Mouse (Mus musculus) kidney, adult 2 months (tissue): ENCODE measurements at regions not wholly inside any gene's neighbourhood (a gene's known extent, or its start where the extent isn't known, plus 50 kb on each side); places are given as distances from the start of the nearest gene placed in this dataset.

Source experiments
- DNase-seq: peaks from one replicate; pipeline ENCODE4 v3.0.0; 2021
- H3K27ac ChIP-seq: fragments of 200-500 bp; 2 replicates; pipeline ENCODE4 v1.5.1; 2012; ENCODE audit warnings: low read depth, low read length, control low read depth, inconsistent platforms; ENCODE audit not compliant: insufficient read depth
- H3K27me3 ChIP-seq: fragments of 200-500 bp; replicated peaks from 2 replicates; pipeline ENCODE4 v1.6.1; 2012; ENCODE audit warnings: mild to moderate bottlenecking, moderate library complexity, low read length, inconsistent platforms; ENCODE audit not compliant: control insufficient read depth, insufficient read depth
- H3K36me3 ChIP-seq: fragments of 200-500 bp; 2 replicates; pipeline ENCODE4 v1.6.1; 2012; ENCODE audit warnings: mild to moderate bottlenecking, moderate library complexity, low read length, inconsistent platforms; ENCODE audit not compliant: control insufficient read depth, insufficient read depth
- H3K4me1 ChIP-seq: fragments of 200-500 bp; 2 replicates; pipeline ENCODE4 v1.6.1; 2011; ENCODE audit warnings: low read length; ENCODE audit not compliant: control insufficient read depth, insufficient read depth
- H3K4me3 ChIP-seq: fragments of 200-500 bp; 2 replicates; pipeline ENCODE4 v1.5.1; 2011; ENCODE audit warnings: mild to moderate bottlenecking, low read depth, low read length, control low read depth; ENCODE audit not compliant: insufficient read depth
- CTCF ChIP-seq: fragments of 200-500 bp; conservative IDR thresholded peaks from 2 replicates; pipeline ENCODE4 v1.5.1; 2011; ENCODE audit warnings: low read depth, mild to moderate bottlenecking, control low read depth, low read length, moderate library complexity, mixed read lengths; ENCODE audit not compliant: insufficient read depth, insufficient read length
- POLR2A ChIP-seq: fragments of 200-500 bp; IDR thresholded peaks from one replicate; pipeline ENCODE4 v1.6.1; 2011; ENCODE audit warnings: low read depth, low read length, control low read depth
- WGBS: fragments of 180-500 bp; shearing (Covaris S2); methylation state at CpG from one replicate; pipeline ENCODE4 v1.1.7; 2018; 5-methylcytosine and 5-hydroxymethylcytosine counted together

DNA sequence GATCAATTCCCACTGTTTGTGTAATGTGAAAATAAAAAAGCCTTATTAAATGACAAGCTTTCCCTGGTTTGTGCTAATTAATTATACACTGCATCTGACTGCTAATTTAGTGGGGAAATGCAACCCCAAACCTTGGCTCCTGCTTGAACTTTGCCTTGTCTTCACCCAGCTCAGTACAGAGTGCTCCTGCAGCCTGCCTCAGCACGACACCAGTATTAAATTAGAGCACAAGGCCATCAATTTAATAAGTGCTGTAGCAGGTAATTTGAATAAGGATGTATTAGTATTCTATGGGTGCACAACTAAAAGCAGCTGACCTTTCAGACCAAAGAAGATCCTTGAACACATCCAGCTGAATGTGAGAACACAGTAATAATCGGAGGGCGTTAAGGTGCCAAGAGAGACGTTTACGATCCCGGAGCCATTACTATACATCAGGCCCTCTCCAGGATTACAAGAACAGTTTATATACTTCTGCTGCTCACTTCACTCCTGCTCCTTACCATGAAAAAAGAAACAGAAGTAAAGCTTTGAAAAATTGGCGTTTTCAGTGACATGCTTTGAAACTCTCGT is 230.1 kb upstream of the Arrdc3 start:
- Histone ChIP-seq H3K4me3 (no peak overlapping the region), H3K36me3 (no peaks in the 10 kb centered on the region), H3K27me3 (no peaks in the 10 kb centered on the region), H3K27ac (no peak overlapping the region), H3K4me1 (no peaks in the 10 kb centered on the region)
- DNase-seq = no peak
- 54% methylated on average over 8 of the region's 8 CpGs for WGBS
- TF ChIP-seq POLR2A = no peak
- no peak for TF ChIP-seq CTCF

- H3K27me3 ChIP-seq = no peaks in the 10 kb centered on the region
- no peak for DNase-seq
- H3K4me1 ChIP-seq = no peaks in the 10 kb centered on the region
- 46% methylated on average over 3 of the region's 3 CpGs for WGBS
- no peaks in the 10 kb centered on the region for H3K36me3 ChIP-seq
- H3K4me3 ChIP-seq = no peak overlapping the region
- TF ChIP-seq POLR2A (no peak), CTCF (no peak)
- H3K27ac ChIP-seq = no peak overlapping the region
Measured at GRCm38 (mm10) chr13:80666186-80666713, 216.9 kb upstream of the Arrdc3 start.

GRCm38 (mm10) chr13:80689871-80690270 is 193.3 kb upstream of the Arrdc3 start:
- no peaks in the 10 kb centered on the region for H3K27me3 ChIP-seq
- no peak overlapping the region for H3K4me3 ChIP-seq
- TF ChIP-seq CTCF (no peak), POLR2A (no peak)

GRCm38 (mm10) chr13:80690654-80691386 is 192.4 kb upstream of the Arrdc3 start:
- no peak for DNase-seq
- no peaks in the 10 kb centered on the region for H3K36me3 ChIP-seq
- TF ChIP-seq CTCF (no peak), POLR2A (no peak)
- no peaks in the 10 kb centered on the region for H3K27me3 ChIP-seq
- no peaks in the 10 kb centered on the region for H3K4me1 ChIP-seq
- H3K27ac ChIP-seq = no peak overlapping the region
- no peak overlapping the region for H3K4me3 ChIP-seq
- 13% methylated on average over 4 of the region's 4 CpGs for WGBS

More at GRCm38 (mm10) chr13:80689871-80690270, 193.3 kb upstream of the Arrdc3 start:
- no peak for DNase-seq
- no peaks in the 10 kb centered on the region for H3K36me3 ChIP-seq
- H3K4me1 ChIP-seq = no peaks in the 10 kb centered on the region
- H3K27ac ChIP-seq = no peak overlapping the region

GRCm38 (mm10) chr13:80695549-80696150 is 187.5 kb upstream of the Arrdc3 start:
- 35% methylated on average over 1 of the region's 1 CpGs for WGBS

GRCm38 (mm10) chr13:80709531-80710306 is 173.5 kb upstream of the Arrdc3 start:
- no peak for TF ChIP-seq POLR2A
- no peak for TF ChIP-seq CTCF
- Histone ChIP-seq H3K27ac (no peak overlapping the region), H3K36me3 (no peaks in the 10 kb centered on the region), H3K4me3 (no peak overlapping the region), H3K4me1 (no peaks in the 10 kb centered on the region), H3K27me3 (no peaks in the 10 kb centered on the region)
- WGBS = 44% methylated on average over 9 of the region's 9 CpGs
- DNase-seq = no peak

More at GRCm38 (mm10) chr13:80695549-80696150, 187.5 kb upstream of the Arrdc3 start:
- no peak overlapping the region for H3K27ac ChIP-seq
- H3K4me3 ChIP-seq = no peak overlapping the region
- no peaks in the 10 kb centered on the region for H3K4me1 ChIP-seq
- no peaks in the 10 kb centered on the region for H3K36me3 ChIP-seq
- TF ChIP-seq CTCF = no peak
- TF ChIP-seq POLR2A = no peak
- no peaks in the 10 kb centered on the region for H3K27me3 ChIP-seq
- DNase-seq = no peak

DNA sequence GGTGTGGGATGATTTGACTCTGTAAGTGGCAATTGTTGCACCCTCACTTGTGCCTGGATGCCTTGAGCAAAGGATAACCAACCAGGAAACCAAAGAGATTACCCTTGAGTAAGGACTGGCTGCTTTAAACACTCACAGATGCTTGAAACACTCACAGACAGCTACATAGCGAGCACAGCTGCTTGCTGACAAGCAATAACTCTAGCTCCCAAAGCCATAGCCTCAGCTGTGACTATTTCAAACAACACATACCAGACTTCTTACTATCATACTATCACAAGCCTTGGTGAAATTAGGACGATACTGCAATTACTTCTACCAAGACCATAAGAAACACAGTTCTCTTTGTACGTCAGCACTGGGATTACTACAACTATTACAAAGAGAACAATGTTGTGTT is 163.9 kb upstream of the Arrdc3 start:
- H3K4me3 ChIP-seq = no peak overlapping the region
- H3K27ac ChIP-seq = no peak overlapping the region
- no peaks in the 10 kb centered on the region for H3K36me3 ChIP-seq
- TF ChIP-seq CTCF = no peak
- TF ChIP-seq POLR2A = no peak
- H3K4me1 ChIP-seq = no peaks in the 10 kb centered on the region
- DNase-seq = no peak
- H3K27me3 ChIP-seq = no peaks in the 10 kb centered on the region
- 87% methylated on average over 3 of the region's 3 CpGs for WGBS
